Mouse (Mus musculus) kidney, postnatal 4 days (tissue): ENCODE measurements at regions not wholly inside any gene's neighbourhood (a gene's known extent, or its start where the extent isn't known, plus 50 kb on each side); places are given as distances from the start of the nearest gene placed in this dataset.

Experiments used
- DNase-seq, 2 experiments: peaks; one replicate each; pipeline ENCODE4 v3.0.0; 2021; ENCODE audit warnings: mixed read lengths in 2 of 2

GRCm38 (mm10) chr4:12522358-12522757 lies 350.5 kb upstream of the Fam92a start:
- no peak for DNase-seq

GRCm38 (mm10) chr4:12521246-12521645 lies 349.4 kb upstream of the Fam92a start:
- DNase-seq = no peak

GRCm38 (mm10) chr4:12516497-12516896 lies 344.7 kb upstream of the Fam92a start:
- no peak for DNase-seq

- peak; percentile 28 to 42 for DNase-seq
Observed at GRCm38 (mm10) chr4:12511656-12512385, 340.0 kb upstream of the Fam92a start.

GRCm38 (mm10) chr4:12506851-12507551 lies 335.2 kb upstream of the Fam92a start:
- DNase-seq = no peak

GRCm38 (mm10) chr4:12501086-12501485 lies 329.3 kb upstream of the Fam92a start:
- no peak for DNase-seq

GRCm38 (mm10) chr4:12498426-12498825 lies 326.6 kb upstream of the Fam92a start:
- no peak for DNase-seq

- no peak for DNase-seq
Observed at GRCm38 (mm10) chr4:12492468-12492867, 320.7 kb upstream of the Fam92a start.

GRCm38 (mm10) chr4:12491306-12491705 lies 319.5 kb upstream of the Fam92a start:
- no peak for DNase-seq

- DNase-seq = no peak
Observed at GRCm38 (mm10) chr4:12490066-12490465, 318.3 kb upstream of the Fam92a start.

GRCm38 (mm10) chr4:12489358-12489757 lies 317.5 kb upstream of the Fam92a start:
- peak in 1 of 2 experiments; percentile 7 for DNase-seq

GRCm38 (mm10) chr4:12481481-12481880 lies 309.7 kb upstream of the Fam92a start:
- no peak for DNase-seq

- no peak for DNase-seq
Observed at GRCm38 (mm10) chr4:12476717-12477116, 304.9 kb upstream of the Fam92a start.

- no peak for DNase-seq
Observed at GRCm38 (mm10) chr4:12474981-12475568, 303.3 kb upstream of the Fam92a start.

GRCm38 (mm10) chr4:12474421-12474820 lies 302.6 kb upstream of the Fam92a start:
- no peak for DNase-seq

- no peak for DNase-seq
Observed at GRCm38 (mm10) chr4:12461701-12462100, 289.9 kb upstream of the Fam92a start.

GRCm38 (mm10) chr4:12461251-12461650 lies 289.4 kb upstream of the Fam92a start:
- no peak for DNase-seq

- no peak for DNase-seq
Observed at GRCm38 (mm10) chr4:12457978-12458597, 286.3 kb upstream of the Fam92a start.

GRCm38 (mm10) chr4:12452086-12452485 lies 280.3 kb upstream of the Fam92a start:
- DNase-seq = no peak

- DNase-seq = no peak
Observed at GRCm38 (mm10) chr4:12425507-12425906, 253.7 kb upstream of the Fam92a start.

GRCm38 (mm10) chr4:12421628-12422319 lies 250.0 kb upstream of the Fam92a start:
- DNase-seq = peak; percentile 18 to 28

- DNase-seq = peak in 1 of 2 experiments; percentile 5
Observed at GRCm38 (mm10) chr4:12418086-12418485, 246.3 kb upstream of the Fam92a start.

GRCm38 (mm10) chr4:12395344-12395743 lies 223.5 kb upstream of the Fam92a start:
- DNase-seq = no peak
